Mouse (Mus musculus): ENCODE results near the gene Serpina3a. TPM values are rescaled to one million over a fixed set of nuclear protein-coding genes. Genes with fewer than 3 reads are reported as not detected.

Serpina3a gene
- total and polyA plus RNA-seq, 3 experiments, result not detected

DNA sequence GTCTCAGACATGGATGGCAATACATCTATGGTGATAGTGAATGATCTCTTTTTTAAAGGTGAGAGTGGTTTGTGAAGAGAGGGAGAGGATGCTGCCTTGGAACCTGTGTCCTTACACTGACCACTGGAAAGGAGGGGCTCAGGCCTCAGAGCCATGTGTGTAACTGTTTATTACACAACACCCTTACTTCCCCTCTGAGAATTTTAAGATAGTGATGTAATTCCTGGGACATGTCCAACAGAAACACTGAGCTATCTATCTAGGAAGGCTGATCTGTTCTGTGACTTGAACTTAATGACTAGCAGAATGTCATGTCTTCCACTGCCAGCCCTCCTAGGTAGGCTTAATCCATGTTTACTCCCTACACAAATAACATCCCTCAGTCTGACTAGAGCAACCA lies 18.5 kb downstream of the Serpina3a start:
- H3K4me1 ChIP-seq (ENCODE audit: control insufficient read depth in 1 of 2, insufficient read depth in 2 of 2, low read length in 2 of 2), result no peaks in the 10 kb centered on the region
- TF ChIP-seq POLR2AphosphoS5 (IDR thresholded peaks at IDR 0.05; ENCODE audit: borderline replicate concordance, low read depth, low read length), result no peak
- no peak for TF ChIP-seq RAD21 (IDR thresholded peaks at IDR 0.05; ENCODE audit: low read depth, low read length)
- TF ChIP-seq HCFC1 (IDR thresholded peaks at IDR 0.05; ENCODE audit: low read depth, low read length), result no peak
- TF ChIP-seq USF1 (IDR thresholded peaks at IDR 0.05; ENCODE audit: low read depth, low read length), result no peak
- TF ChIP-seq POLR2A (IDR thresholded peaks at IDR 0.05; ENCODE audit: control insufficient read depth in 1 of 2, insufficient read depth in 1 of 2, low read depth in 1 of 2, low read length in 2 of 2, poor library complexity in 1 of 2), result no peak
- peak; percentile 16 for DNase-seq (ENCODE audit: low read depth, low spot score)
- H3K36me3 ChIP-seq (ENCODE audit: control insufficient read depth in 1 of 2, insufficient read depth in 2 of 2, low read length in 2 of 2), result no peaks in the 10 kb centered on the region
- no peaks in the 10 kb centered on the region for H3K27me3 ChIP-seq (ENCODE audit: control insufficient read depth in 1 of 2, insufficient read depth in 2 of 2, low read length in 2 of 2)
- no peaks in the 10 kb centered on the region for H3K9me3 ChIP-seq (replicated peaks; ENCODE audit: insufficient read depth, low read length)
- H3K27ac ChIP-seq (ENCODE audit: control insufficient read depth, low read depth, low read length), result no peak overlapping the region
- H3K9ac ChIP-seq (ENCODE audit: control insufficient read depth, low read depth, low read length, poor library complexity, severe bottlenecking), result no peak overlapping the region
- no peak overlapping the region for H3K4me3 ChIP-seq (ENCODE audit: control insufficient read depth in 1 of 2, insufficient read depth in 1 of 2, low read depth in 2 of 2, low read length in 2 of 2)
- no peaks in the 10 kb centered on the region for H3K79me2 ChIP-seq (ENCODE audit: control insufficient read depth, insufficient read depth, low read length, poor library complexity)

DNA sequence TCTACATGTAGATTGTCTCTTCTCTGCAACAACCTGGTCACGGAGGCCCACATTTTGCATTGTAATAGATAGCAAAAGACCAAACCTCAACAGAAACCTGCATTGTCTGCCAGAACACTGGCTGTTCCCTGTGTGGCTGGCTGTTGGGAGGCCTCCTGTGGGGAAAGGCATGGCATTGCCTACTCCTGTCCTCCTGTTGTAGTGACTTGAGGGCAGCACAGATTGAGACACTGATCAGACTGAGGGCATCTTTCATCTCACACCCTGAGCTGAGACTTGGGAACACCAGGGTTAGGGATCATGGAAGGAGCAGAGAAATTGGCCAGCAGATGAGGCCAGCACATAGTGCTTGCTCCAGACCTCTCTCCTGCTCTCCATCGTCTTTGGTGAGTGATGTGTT lies 25.7 kb downstream of the Serpina3a start:
- no peak for DNase-seq (ENCODE audit: low read depth, low spot score)
- H3K36me3 ChIP-seq (ENCODE audit: control insufficient read depth in 1 of 2, insufficient read depth in 2 of 2, low read length in 2 of 2), result no peaks in the 10 kb centered on the region
- no peak overlapping the region for H3K9ac ChIP-seq (ENCODE audit: control insufficient read depth, low read depth, low read length, poor library complexity, severe bottlenecking)
- H3K27ac ChIP-seq (ENCODE audit: control insufficient read depth, low read depth, low read length), result no peak overlapping the region
- no peak overlapping the region for H3K4me3 ChIP-seq (ENCODE audit: control insufficient read depth in 1 of 2, insufficient read depth in 1 of 2, low read depth in 2 of 2, low read length in 2 of 2)
- H3K79me2 ChIP-seq (ENCODE audit: control insufficient read depth, insufficient read depth, low read length, poor library complexity), result no peaks in the 10 kb centered on the region
- no peaks in the 10 kb centered on the region for H3K9me3 ChIP-seq (replicated peaks; ENCODE audit: insufficient read depth, low read length)
- no peak for TF ChIP-seq SIN3A (IDR thresholded peaks at IDR 0.05; ENCODE audit: low read length)
- no peak for TF ChIP-seq MYB (IDR thresholded peaks at IDR 0.05; ENCODE audit: low read depth, low read length)
- no peak for TF ChIP-seq POLR2AphosphoS2 (IDR thresholded peaks at IDR 0.05; ENCODE audit: low read length)
- TF ChIP-seq ZNF384 (IDR thresholded peaks at IDR 0.05; ENCODE audit: low read depth, low read length), result no peak
- no peak for TF ChIP-seq KAT2A (conservative IDR thresholded peaks at IDR 0.05; ENCODE audit: low read depth, low read length)
- TF ChIP-seq MAZ (IDR thresholded peaks at IDR 0.05; ENCODE audit: low read depth, low read length), result no peak
- no peak for TF ChIP-seq MAX (IDR thresholded peaks at IDR 0.05; ENCODE audit: low read length)
- TF ChIP-seq ZC3H11A (IDR thresholded peaks at IDR 0.05; ENCODE audit: low read depth, low read length), result no peak
- no peak for TF ChIP-seq HCFC1 (IDR thresholded peaks at IDR 0.05; ENCODE audit: low read depth, low read length)
- no peak for TF ChIP-seq JUND (IDR thresholded peaks at IDR 0.05; ENCODE audit: low read depth, low read length)
- TF ChIP-seq USF2 (IDR thresholded peaks at IDR 0.05; ENCODE audit: borderline replicate concordance in 1 of 2, insufficient read depth in 1 of 2, low read depth in 1 of 2, low read length in 2 of 2), result no peak
- no peak for TF ChIP-seq POLR2AphosphoS5 (IDR thresholded peaks at IDR 0.05; ENCODE audit: borderline replicate concordance, low read depth, low read length)
- TF ChIP-seq RAD21 (IDR thresholded peaks at IDR 0.05; ENCODE audit: low read depth, low read length), result no peak
- H3K27me3 ChIP-seq (ENCODE audit: control insufficient read depth in 1 of 2, insufficient read depth in 2 of 2, low read length in 2 of 2), result no peaks in the 10 kb centered on the region
- H3K4me1 ChIP-seq (ENCODE audit: control insufficient read depth in 1 of 2, insufficient read depth in 2 of 2, low read length in 2 of 2), result no peaks in the 10 kb centered on the region
